Mouse (Mus musculus) WW6 (cell line): ENCODE results near the gene Slc7a14.
"Not testable (repeated sequence)": the region's sequence is repeated elsewhere in the genome, so short reads cannot be mapped to it uniquely, and the experiment has no call there.

Source experiments
- DNase-seq: peaks from one replicate; pipeline ENCODE4 v3.0.0-alpha.2; 2013; ENCODE audit warnings: low read depth, low spot score

Slc7a14 gene

GRCm38 (mm10) chr3:31309934-31310787, at the start of gene Slc7a14:
Gene Slc7a14 (minus strand): TSS chr3:31310378.
- no peak for DNase-seq

GRCm38 (mm10) chr3:31346540-31346939, 36.4 kb upstream of the Slc7a14 start:
- no peak for DNase-seq

- no peak for DNase-seq
Measured at GRCm38 (mm10) chr3:31345766-31346165, 35.6 kb upstream of the Slc7a14 start.

- DNase-seq: no peak
Measured at GRCm38 (mm10) chr3:31339236-31339635, 29.1 kb upstream of the Slc7a14 start.

- DNase-seq: no peak
Measured at GRCm38 (mm10) chr3:31328237-31328836, 18.2 kb upstream of the Slc7a14 start.

GRCm38 (mm10) chr3:31327791-31328190, 17.6 kb upstream of the Slc7a14 start:
- DNase-seq: no peak

- DNase-seq: no peak
Measured at GRCm38 (mm10) chr3:31324231-31324654, 14.1 kb upstream of the Slc7a14 start.

- DNase-seq: no peak
Measured at GRCm38 (mm10) chr3:31309371-31309933, 726 bp downstream of the Slc7a14 start.

GRCm38 (mm10) chr3:31308906-31309305, 1.3 kb downstream of the Slc7a14 start:
- DNase-seq: peak; percentile 48

- no peak for DNase-seq
Measured at GRCm38 (mm10) chr3:31307936-31308335, 2.2 kb downstream of the Slc7a14 start.

GRCm38 (mm10) chr3:31291673-31292602, 18.2 kb downstream of the Slc7a14 start:
- no peak for DNase-seq

GRCm38 (mm10) chr3:31287421-31287948, 22.7 kb downstream of the Slc7a14 start:
- DNase-seq: no peak

- DNase-seq: no peak
Measured at GRCm38 (mm10) chr3:31281116-31281515, 29.1 kb downstream of the Slc7a14 start.

- DNase-seq: no peak
Measured at GRCm38 (mm10) chr3:31274875-31275274, 35.3 kb downstream of the Slc7a14 start.

GRCm38 (mm10) chr3:31273247-31273646, 36.9 kb downstream of the Slc7a14 start:
- not testable (repeated sequence) for DNase-seq

GRCm38 (mm10) chr3:31272635-31273034, 37.5 kb downstream of the Slc7a14 start:
- DNase-seq: no peak

- no peak for DNase-seq
Measured at GRCm38 (mm10) chr3:31269551-31270317, 40.4 kb downstream of the Slc7a14 start.

- DNase-seq: no peak
Measured at GRCm38 (mm10) chr3:31267921-31268320, 42.3 kb downstream of the Slc7a14 start.

- no peak for DNase-seq
Measured at GRCm38 (mm10) chr3:31266941-31267340, 43.2 kb downstream of the Slc7a14 start.

- DNase-seq: no peak
Measured at GRCm38 (mm10) chr3:31263535-31263934, 46.6 kb downstream of the Slc7a14 start.
